Mouse (Mus musculus): ENCODE data around the gene Rpl13a. TPM values are rescaled to one million over a fixed set of nuclear protein-coding genes. Genes with fewer than 3 reads are reported as not detected.

The Rpl13a gene
- polyA plus RNA-seq, 1 experiment from 2014 or later, result 1,056 TPM

- H3K4me3 ChIP-seq (ENCODE audit: low read depth, low read length), result no peak overlapping the region
- WGBS (ENCODE audit: insufficient replicate concordance), result 5% methylated on average over 24 of the region's 24 CpGs
- H3K4me1 ChIP-seq (ENCODE audit: control insufficient read depth, insufficient read depth, low read length), result 0 out of 2 replicates have a peak, but pooled peaks cover 6% of the 10 kb centered on the region
- no peak for ATAC-seq (replicated peaks; ENCODE audit: insufficient number of reproducible peaks, low FRiP score, low TSS enrichment)
- no peak overlapping the region for H3K4me2 ChIP-seq
- no peaks in the 10 kb centered on the region for H3K36me3 ChIP-seq (ENCODE audit: control insufficient read depth, insufficient read depth, low read length)
- H3K27me3 ChIP-seq (ENCODE audit: control insufficient read depth, insufficient read depth, low read length), result peaks cover 72% of the 10 kb centered on the region
- peaks cover 25% of the 10 kb centered on the region for H3K9me3 ChIP-seq (replicated peaks; ENCODE audit: control insufficient read depth, low read length)
- no peak overlapping the region for H3K9ac ChIP-seq (ENCODE audit: low read depth, low read length)
- H3K27ac ChIP-seq (ENCODE audit: low read depth, low read length), result no peak overlapping the region
Observed at GRCm38 (mm10) chr7:45168656-45169055, 40.1 kb upstream of the Rpl13a start.

GRCm38 (mm10) chr7:45167761-45168445, 39.3 kb upstream of the Rpl13a start:
- no peak for ATAC-seq (replicated peaks; ENCODE audit: insufficient number of reproducible peaks, low FRiP score, low TSS enrichment)
- WGBS (ENCODE audit: insufficient replicate concordance), result 2% methylated on average over 19 of the region's 19 CpGs
- 0 out of 2 replicates have a peak, but pooled peaks cover 6% of the 10 kb centered on the region for H3K4me1 ChIP-seq (ENCODE audit: control insufficient read depth, insufficient read depth, low read length)
- H3K27me3 ChIP-seq (ENCODE audit: control insufficient read depth, insufficient read depth, low read length), result peaks cover 79% of the 10 kb centered on the region
- no peak overlapping the region for H3K27ac ChIP-seq (ENCODE audit: low read depth, low read length)
- no peak overlapping the region for H3K4me3 ChIP-seq (ENCODE audit: low read depth, low read length)
- peaks cover 25% of the 10 kb centered on the region for H3K9me3 ChIP-seq (replicated peaks; ENCODE audit: control insufficient read depth, low read length)
- no peak overlapping the region for H3K9ac ChIP-seq (ENCODE audit: low read depth, low read length)
- no peaks in the 10 kb centered on the region for H3K36me3 ChIP-seq (ENCODE audit: control insufficient read depth, insufficient read depth, low read length)
- H3K4me2 ChIP-seq, result no peak overlapping the region

- Histone ChIP-seq H3K4me3 (ENCODE audit: low read depth, low read length) (no peak overlapping the region), H3K4me2 (no peak overlapping the region), H3K27ac (ENCODE audit: low read depth, low read length) (no peak overlapping the region), H3K36me3 (ENCODE audit: control insufficient read depth, insufficient read depth, low read length) (no peaks in the 10 kb centered on the region), H3K27me3 (ENCODE audit: control insufficient read depth, insufficient read depth, low read length) (peaks cover 78% of the 10 kb centered on the region), H3K4me1 (ENCODE audit: control insufficient read depth, insufficient read depth, low read length) (0 out of 2 replicates have a peak, but pooled peaks cover 6% of the 10 kb centered on the region), H3K9ac (ENCODE audit: low read depth, low read length) (no peak overlapping the region), H3K9me3 (replicated peaks; ENCODE audit: control insufficient read depth, low read length) (peaks cover 25% of the 10 kb centered on the region)
- ATAC-seq (replicated peaks; ENCODE audit: insufficient number of reproducible peaks, low FRiP score, low TSS enrichment), result no peak
- WGBS (ENCODE audit: insufficient replicate concordance), result 21% methylated on average over 10 of the region's 10 CpGs
Observed at GRCm38 (mm10) chr7:45166950-45167401, 38.4 kb upstream of the Rpl13a start.

- ATAC-seq (replicated peaks; ENCODE audit: insufficient number of reproducible peaks, low FRiP score, low TSS enrichment), result no peak
- no peak overlapping the region for H3K4me3 ChIP-seq (ENCODE audit: low read depth, low read length)
- H3K27me3 ChIP-seq (ENCODE audit: control insufficient read depth, insufficient read depth, low read length), result peaks cover 78% of the 10 kb centered on the region
- H3K27ac ChIP-seq (ENCODE audit: low read depth, low read length), result no peak overlapping the region
- 0 out of 2 replicates have a peak, but pooled peaks cover 6% of the 10 kb centered on the region for H3K4me1 ChIP-seq (ENCODE audit: control insufficient read depth, insufficient read depth, low read length)
- 44% methylated on average over 11 of the region's 11 CpGs for WGBS (ENCODE audit: insufficient replicate concordance)
- no peaks in the 10 kb centered on the region for H3K36me3 ChIP-seq (ENCODE audit: control insufficient read depth, insufficient read depth, low read length)
- H3K4me2 ChIP-seq, result no peak overlapping the region
- H3K9ac ChIP-seq (ENCODE audit: low read depth, low read length), result no peak overlapping the region
- H3K9me3 ChIP-seq (replicated peaks; ENCODE audit: control insufficient read depth, low read length), result peaks cover 20% of the 10 kb centered on the region
Observed at GRCm38 (mm10) chr7:45165701-45166100, 37.1 kb upstream of the Rpl13a start.

- Histone ChIP-seq H3K9ac (ENCODE audit: low read depth, low read length) (no peak overlapping the region), H3K4me2 (no peak overlapping the region), H3K36me3 (ENCODE audit: control insufficient read depth, insufficient read depth, low read length) (peaks cover 2% of the 10 kb centered on the region; the same call in 1 of the 2 replicates), H3K27me3 (ENCODE audit: control insufficient read depth, insufficient read depth, low read length) (peaks cover 74% of the 10 kb centered on the region), H3K4me1 (ENCODE audit: control insufficient read depth, insufficient read depth, low read length) (0 out of 2 replicates have a peak, but pooled peaks cover 6% of the 10 kb centered on the region), H3K9me3 (replicated peaks; ENCODE audit: control insufficient read depth, low read length) (peaks cover 13% of the 10 kb centered on the region), H3K4me3 (ENCODE audit: low read depth, low read length) (no peak overlapping the region), H3K27ac (ENCODE audit: low read depth, low read length) (no peak overlapping the region)
- 60% methylated on average over 5 of the region's 5 CpGs for WGBS (ENCODE audit: insufficient replicate concordance)
- ATAC-seq (replicated peaks; ENCODE audit: insufficient number of reproducible peaks, low FRiP score, low TSS enrichment), result no peak
Observed at GRCm38 (mm10) chr7:45164833-45165232, 36.3 kb upstream of the Rpl13a start.

GRCm38 (mm10) chr7:45163735-45164490, 35.4 kb upstream of the Rpl13a start, which contains the start of gene Slc17a7:
Gene Slc17a7, plus strand, starts transcription at chr7:45163949.
- no peak within 1 kb of the TSS for H3K27ac ChIP-seq (ENCODE audit: low read depth, low read length)
- H3K27me3 ChIP-seq (ENCODE audit: control insufficient read depth, insufficient read depth, low read length), result peaks cover 65% of the 10 kb centered on the region
- 0 out of 2 replicates have a peak, but pooled peaks cover 6% of the 10 kb centered on the region for H3K4me1 ChIP-seq (ENCODE audit: control insufficient read depth, insufficient read depth, low read length)
- peaks cover 6% of the 10 kb centered on the region; the same call in 1 of the 2 replicates for H3K36me3 ChIP-seq (ENCODE audit: control insufficient read depth, insufficient read depth, low read length)
- 3% methylated on average over 37 of the region's 41 CpGs for WGBS (ENCODE audit: insufficient replicate concordance)
- peak within 1 kb of the TSS; percentile 48 for H3K4me3 ChIP-seq (ENCODE audit: low read depth, low read length)
- no peak within 1 kb of the TSS for H3K9ac ChIP-seq (ENCODE audit: low read depth, low read length)
- H3K9me3 ChIP-seq (replicated peaks; ENCODE audit: control insufficient read depth, low read length), result peaks cover 4% of the 10 kb centered on the region
- no peak for ATAC-seq (replicated peaks; ENCODE audit: insufficient number of reproducible peaks, low FRiP score, low TSS enrichment)
- H3K4me2 ChIP-seq, result peak within 1 kb of the TSS; percentile 74

GRCm38 (mm10) chr7:45162996-45163615, 34.5 kb upstream of the Rpl13a start:
- no peak for ATAC-seq (replicated peaks; ENCODE audit: insufficient number of reproducible peaks, low FRiP score, low TSS enrichment)
- Histone ChIP-seq H3K9ac (ENCODE audit: low read depth, low read length) (no peak overlapping the region), H3K4me1 (ENCODE audit: control insufficient read depth, insufficient read depth, low read length) (0 out of 2 replicates have a peak, but pooled peaks cover 5% of the 10 kb centered on the region), H3K27ac (ENCODE audit: low read depth, low read length) (no peak overlapping the region), H3K36me3 (ENCODE audit: control insufficient read depth, insufficient read depth, low read length) (peaks cover 8% of the 10 kb centered on the region; the same call in 1 of the 2 replicates), H3K4me2 (no peak overlapping the region), H3K9me3 (replicated peaks; ENCODE audit: control insufficient read depth, low read length) (no peaks in the 10 kb centered on the region; the same call in 1 of the 2 replicates), H3K27me3 (ENCODE audit: control insufficient read depth, insufficient read depth, low read length) (peaks cover 57% of the 10 kb centered on the region), H3K4me3 (ENCODE audit: low read depth, low read length) (no peak overlapping the region)
- WGBS (ENCODE audit: insufficient replicate concordance), result 66% methylated on average over 9 of the region's 9 CpGs

GRCm38 (mm10) chr7:45162551-45162950, 34.0 kb upstream of the Rpl13a start:
- Histone ChIP-seq H3K27me3 (ENCODE audit: control insufficient read depth, insufficient read depth, low read length) (peaks cover 52% of the 10 kb centered on the region), H3K4me1 (ENCODE audit: control insufficient read depth, insufficient read depth, low read length) (no peaks in the 10 kb centered on the region), H3K9ac (ENCODE audit: low read depth, low read length) (no peak overlapping the region), H3K27ac (ENCODE audit: low read depth, low read length) (no peak overlapping the region), H3K4me3 (ENCODE audit: low read depth, low read length) (peak overlapping the region; percentile 32), H3K4me2 (peak overlapping the region; percentile 66), H3K36me3 (ENCODE audit: control insufficient read depth, insufficient read depth, low read length) (peaks cover 8% of the 10 kb centered on the region; the same call in 1 of the 2 replicates), H3K9me3 (replicated peaks; ENCODE audit: control insufficient read depth, low read length) (no peaks in the 10 kb centered on the region; the same call in 1 of the 2 replicates)
- ATAC-seq (replicated peaks; ENCODE audit: insufficient number of reproducible peaks, low FRiP score, low TSS enrichment), result no peak
- 26% methylated on average over 6 of the region's 6 CpGs for WGBS (ENCODE audit: insufficient replicate concordance)

All from heart, embryonic 11.5 days (tissue).